Mouse (Mus musculus): ENCODE measurements at regions not wholly inside any gene's neighbourhood (a gene's known extent, or its start where the extent isn't known, plus 50 kb on each side); places are given as distances from the start of the nearest gene placed in this dataset.

DNA sequence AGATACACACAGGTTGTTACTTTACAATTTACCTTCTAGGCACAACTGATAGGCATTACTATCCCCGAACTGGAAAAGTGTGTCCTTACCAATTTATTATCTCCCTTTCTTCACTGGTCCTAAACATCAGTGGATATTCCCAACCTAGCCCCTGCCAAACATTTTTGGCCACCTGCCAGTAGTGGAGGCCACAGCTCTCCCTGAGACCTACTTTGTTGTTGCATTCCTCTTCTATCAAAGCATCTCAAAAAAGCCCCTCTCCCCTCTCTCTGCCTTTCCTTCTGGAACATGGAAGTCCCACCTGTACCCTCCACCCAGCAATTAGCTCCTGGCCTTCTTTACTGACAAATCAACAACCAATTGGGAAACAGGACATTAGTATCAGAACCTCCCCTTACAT is 282.2 kb downstream of the Rnf152 start:
- DNase-seq (ENCODE audit: low spot score), result no peak

DNA sequence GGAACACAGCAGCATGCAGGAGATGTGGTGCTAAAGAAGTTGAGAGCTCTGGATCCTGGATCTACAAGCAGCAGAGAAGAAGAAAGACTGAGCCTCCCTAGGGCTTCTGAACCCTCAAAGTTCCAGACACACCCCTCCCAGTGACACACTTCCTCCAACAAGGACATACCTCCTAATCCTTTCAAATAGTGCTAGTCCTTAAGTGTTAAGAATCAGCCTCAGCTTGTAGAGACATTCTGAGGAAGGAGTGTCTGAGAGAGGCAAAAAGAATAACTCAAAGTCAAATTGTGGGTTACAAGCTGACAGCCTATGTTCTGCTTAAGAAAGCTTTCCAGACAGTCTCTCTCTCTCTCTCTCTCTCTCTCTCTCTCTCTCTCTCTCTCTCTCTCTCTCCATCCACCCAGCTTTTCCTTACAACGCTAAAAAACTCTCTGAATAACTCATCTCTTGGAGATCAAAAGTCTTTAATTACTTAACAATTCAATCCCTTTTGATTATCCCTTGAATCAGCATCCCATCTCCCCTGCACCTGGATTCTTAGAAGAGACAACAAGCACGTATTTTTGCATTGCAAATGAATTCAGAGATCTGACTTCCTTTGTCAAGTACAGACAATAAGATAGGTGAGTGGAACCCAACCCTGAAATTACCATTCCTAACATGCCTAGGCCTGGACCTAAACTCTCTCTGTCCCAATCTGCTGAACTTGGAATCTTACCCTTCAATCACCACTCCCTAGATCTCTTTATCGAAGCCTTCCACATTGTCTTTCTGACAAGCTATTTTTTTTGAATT is 285.7 kb downstream of the Rnf152 start:
- no peak for DNase-seq (ENCODE audit: low spot score)

DNA sequence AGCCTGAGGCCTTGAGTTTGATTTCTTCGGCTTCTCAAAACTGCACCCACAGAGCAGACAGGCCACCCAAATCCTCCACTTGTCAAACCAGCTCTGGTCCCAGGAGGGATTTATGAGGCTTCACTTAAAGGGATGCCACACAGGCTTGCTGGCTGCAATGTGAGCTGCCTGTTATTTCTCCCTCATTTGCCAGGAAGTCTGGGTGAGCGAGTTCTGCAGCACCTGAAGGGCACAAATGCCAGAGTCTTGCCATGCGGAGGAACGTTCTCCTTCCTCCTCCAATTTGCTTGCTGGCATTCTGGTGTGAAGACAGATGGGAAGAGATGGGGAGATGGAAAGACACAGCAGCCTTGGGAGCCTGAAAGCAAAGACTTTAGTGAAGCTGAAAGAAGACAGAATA is 288.6 kb downstream of the Rnf152 start:
- DNase-seq (ENCODE audit: low spot score), result peak; percentile 11

DNA sequence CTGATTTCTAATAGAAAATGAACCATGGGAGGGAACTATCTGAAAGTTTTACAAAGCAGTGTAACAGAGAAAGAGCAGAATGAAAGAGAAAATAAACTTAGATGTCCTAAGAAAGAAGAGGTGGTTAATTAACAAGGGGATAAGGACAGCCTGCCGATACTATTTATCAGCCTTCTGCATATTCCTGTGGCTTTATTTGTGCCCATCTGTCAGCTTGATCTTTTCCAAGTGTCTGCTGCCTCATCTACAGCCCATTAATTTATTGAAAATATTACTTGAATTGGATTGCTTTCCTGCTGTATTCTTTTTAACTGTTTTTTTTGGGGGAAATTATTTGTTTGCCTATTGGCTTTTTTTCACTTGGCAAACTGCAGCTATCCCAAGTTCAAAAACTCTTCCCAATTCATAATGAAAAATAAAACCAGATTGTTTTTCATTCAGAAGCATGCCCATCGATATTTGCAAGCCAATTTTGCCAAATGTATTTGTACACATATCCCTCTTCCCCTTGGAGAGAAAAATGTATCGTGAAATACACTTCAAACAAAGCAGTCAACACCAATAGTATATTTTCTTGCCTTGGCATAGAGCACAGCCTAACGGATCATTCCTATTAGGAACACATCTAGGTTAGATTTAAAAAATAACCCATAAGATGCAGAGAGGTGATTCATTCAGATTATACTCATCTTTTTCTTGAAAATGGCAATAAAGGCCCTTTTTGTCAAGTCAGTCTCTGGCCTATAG is 289.3 kb downstream of the Rnf152 start:
- no peak for DNase-seq (ENCODE audit: low spot score)

DNA sequence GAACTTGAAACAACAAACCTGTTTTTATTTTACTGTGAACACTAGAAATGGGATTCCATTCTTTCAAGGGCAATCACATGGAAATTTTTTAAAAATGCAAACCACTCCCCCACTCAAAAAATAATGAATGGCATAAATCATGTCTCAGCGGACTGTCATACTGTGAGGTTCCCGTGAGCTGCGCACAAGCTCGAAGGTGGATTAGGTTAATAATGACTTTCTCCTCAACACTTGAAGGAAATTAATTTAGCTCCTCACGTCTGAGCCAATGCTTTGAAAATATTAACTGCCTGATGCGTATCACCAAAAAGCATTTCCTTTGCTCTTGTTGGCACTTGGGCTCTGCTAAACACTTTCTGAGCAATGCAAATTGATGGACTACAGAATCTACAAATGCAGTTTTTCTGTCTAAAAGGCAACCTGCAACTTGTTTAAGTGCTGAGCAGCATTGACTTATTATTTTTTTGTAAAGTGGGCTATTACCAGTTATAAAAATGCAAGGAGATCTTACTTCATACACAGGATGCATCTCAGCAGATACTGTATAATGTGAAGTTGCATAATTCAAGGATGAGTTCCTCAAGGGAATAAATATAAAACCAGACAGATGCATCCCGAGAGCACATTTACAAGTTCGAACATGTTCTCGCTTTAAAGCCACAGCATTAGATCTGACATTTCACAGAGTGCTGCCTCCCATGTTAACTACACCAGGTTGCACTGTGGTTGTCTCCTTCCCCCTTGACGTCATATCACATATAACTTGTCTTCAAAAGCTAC is 282.4 kb downstream of the Cdh20 start:
- no peak for DNase-seq (ENCODE audit: low spot score)

All from layer of hippocampus, adult 11-12 months (tissue).